Mouse (Mus musculus) macrophage (primary cell): ENCODE measurements at regions not wholly inside any gene's neighbourhood (a gene's known extent, or its start where the extent isn't known, plus 50 kb on each side); places are given as distances from the start of the nearest gene placed in this dataset.

ENCODE experiments used
- H3K27ac ChIP-seq: fragments of 350-480 bp; formaldehyde crosslinking; 2 replicates; pipeline ENCODE4 v1.9.0; 2021
- H3K36me3 ChIP-seq: fragments of 350-480 bp; formaldehyde crosslinking; 2 replicates; pipeline ENCODE4 v1.9.0; 2021; ENCODE audit errors: inconsistent target
- H3K4me3 ChIP-seq: fragments of 350-480 bp; formaldehyde crosslinking; 2 replicates; pipeline ENCODE4 v1.9.0; 2021; ENCODE audit errors: inconsistent target
- H3K79me2 ChIP-seq: fragments of 350-480 bp; formaldehyde crosslinking; 2 replicates; pipeline ENCODE4 v1.9.0; 2021; ENCODE audit errors: inconsistent target
- WGBS: methylation state at CpG from one replicate; pipeline ENCODE4 v1.1.7; 2026; ENCODE audit warnings: inconsistent platforms; ENCODE audit not compliant: missing documents; 5-methylcytosine and 5-hydroxymethylcytosine counted together

DNA sequence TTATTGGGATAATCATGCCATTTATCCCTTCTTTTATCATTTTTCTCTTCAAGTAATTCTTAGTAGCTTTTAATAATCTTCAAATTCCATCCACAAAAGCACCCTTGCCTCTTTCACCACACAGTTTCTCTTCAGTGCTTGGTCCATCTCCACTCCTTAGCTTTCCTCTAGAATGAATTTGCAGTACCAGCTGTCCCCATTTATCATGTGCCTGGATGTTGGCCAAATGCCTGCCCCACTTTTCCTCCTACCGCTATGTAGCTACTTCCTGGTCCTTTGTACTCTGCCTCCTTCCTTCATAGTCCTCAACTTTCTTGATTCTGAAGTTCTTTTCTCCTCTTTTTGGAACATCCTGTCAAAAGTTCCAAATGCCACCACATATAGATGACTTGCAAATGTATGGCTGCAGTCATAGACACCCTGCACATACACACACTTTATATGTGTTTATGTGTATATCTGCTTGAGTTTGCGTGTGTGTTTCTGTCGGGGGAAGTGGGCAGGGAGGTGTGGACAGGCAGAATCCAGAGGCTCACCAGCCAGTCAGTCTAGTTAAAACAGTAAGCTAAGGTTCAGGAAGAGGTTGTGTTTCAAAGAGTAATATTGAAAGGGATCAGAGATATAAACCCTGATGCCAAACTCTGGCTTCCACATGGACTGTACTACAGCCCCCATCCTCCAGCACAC is 106.1 kb upstream of the Itga4 start:
- Histone ChIP-seq H3K27ac (no peak overlapping the region), H3K79me2 (no peaks in the 10 kb centered on the region), H3K4me3 (no peak overlapping the region), H3K36me3 (no peaks in the 10 kb centered on the region)
- 14% methylated on average over 3 of the region's 3 CpGs for WGBS

DNA sequence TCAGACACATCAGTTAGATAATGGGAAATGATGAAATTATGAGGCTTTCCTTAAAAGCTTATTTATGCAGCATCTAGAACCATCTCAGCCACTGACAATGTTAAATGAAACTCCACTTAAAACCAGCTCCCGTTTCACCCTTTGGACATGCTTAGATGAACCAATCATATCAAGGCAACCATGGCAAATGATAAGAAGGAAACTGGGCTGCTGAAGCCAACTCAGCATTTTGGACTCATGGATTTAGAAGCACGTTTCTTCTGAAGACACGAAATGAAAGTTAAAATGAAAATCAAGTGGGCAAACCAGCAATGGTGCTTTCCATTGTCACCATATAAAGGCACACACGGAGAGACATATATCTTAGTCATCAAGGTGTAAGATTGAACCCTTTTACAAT is 103.6 kb upstream of the Itga4 start:
- no peak overlapping the region for H3K4me3 ChIP-seq
- WGBS = 82% methylated on average over 4 of the region's 4 CpGs
- no peak overlapping the region for H3K27ac ChIP-seq
- H3K36me3 ChIP-seq = no peaks in the 10 kb centered on the region
- H3K79me2 ChIP-seq = no peaks in the 10 kb centered on the region

DNA sequence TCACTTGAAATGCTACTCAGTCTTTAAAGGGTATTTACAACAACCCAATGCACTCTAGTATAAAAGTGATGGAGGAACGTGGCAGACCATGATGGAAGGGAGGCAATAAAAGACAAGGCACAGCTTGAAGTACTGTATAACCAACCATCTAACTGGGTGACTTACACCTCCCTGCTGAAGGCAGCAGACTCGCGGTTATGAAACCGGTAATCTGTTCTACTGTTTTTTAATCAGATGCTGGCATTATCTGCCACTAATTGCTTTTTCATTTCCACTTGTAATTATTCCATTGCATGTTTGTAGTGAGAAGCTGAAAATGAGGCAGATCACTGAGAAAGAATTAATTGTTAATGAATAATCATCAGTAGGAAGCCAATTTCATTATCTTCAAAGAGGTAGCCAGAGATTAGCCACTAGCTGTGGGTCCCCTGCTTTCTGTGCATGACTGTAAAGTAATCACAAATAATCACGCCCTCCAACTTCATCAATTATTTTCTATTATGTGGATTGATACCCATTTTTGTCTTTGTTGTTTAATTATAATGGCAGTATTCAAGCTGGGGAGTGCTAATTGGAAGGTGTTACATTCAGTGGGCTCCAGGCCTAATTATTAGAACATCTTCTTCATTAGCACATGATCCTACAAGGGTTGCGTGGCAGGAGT is 103.1 kb upstream of the Itga4 start:
- H3K4me3 ChIP-seq = no peak overlapping the region
- no peaks in the 10 kb centered on the region for H3K79me2 ChIP-seq
- no peaks in the 10 kb centered on the region for H3K36me3 ChIP-seq
- H3K27ac ChIP-seq = no peak overlapping the region
- 94% methylated on average over 6 of the region's 6 CpGs for WGBS

DNA sequence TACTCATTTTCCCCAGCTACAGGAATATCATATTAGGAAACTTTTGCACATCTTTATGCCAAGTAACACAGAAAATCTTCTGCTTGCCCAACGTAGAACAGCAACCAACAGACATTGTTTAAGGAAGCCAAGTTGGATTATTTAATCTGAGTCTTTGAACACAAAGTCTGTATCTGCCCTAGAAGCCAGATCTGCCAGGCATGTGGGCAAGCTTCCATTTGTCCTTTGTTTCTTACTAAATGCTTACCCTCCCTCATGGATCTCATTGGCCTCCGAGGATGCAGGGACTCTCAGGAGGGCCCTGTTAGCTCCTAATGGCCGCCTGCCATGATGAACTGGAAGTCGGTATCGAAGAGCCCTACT is 102.5 kb upstream of the Itga4 start:
- Histone ChIP-seq H3K36me3 (no peaks in the 10 kb centered on the region), H3K79me2 (no peaks in the 10 kb centered on the region), H3K4me3 (no peak overlapping the region), H3K27ac (no peak overlapping the region)
- 100% methylated on average over 5 of the region's 5 CpGs for WGBS

DNA sequence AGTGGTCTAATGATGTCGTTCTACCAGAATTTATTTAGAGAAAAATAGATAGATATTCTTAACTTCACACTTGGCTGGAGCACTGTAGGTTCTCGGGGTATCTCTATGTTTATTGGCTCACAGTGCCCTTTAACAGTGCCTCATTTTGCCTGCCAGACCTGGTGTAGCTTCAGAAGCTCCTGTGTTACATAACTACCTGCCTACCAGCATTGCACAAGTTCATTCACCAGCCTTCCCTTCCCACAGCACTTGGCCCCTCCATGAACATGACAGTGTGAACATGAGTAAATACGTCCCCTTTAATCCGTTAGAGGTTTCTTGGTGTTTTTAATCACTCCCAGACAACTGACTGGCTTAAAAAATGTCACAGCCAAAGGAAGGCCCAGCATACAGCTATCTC is 102.2 kb upstream of the Itga4 start:
- no peaks in the 10 kb centered on the region for H3K36me3 ChIP-seq
- 73% methylated on average over 4 of the region's 4 CpGs for WGBS

DNA sequence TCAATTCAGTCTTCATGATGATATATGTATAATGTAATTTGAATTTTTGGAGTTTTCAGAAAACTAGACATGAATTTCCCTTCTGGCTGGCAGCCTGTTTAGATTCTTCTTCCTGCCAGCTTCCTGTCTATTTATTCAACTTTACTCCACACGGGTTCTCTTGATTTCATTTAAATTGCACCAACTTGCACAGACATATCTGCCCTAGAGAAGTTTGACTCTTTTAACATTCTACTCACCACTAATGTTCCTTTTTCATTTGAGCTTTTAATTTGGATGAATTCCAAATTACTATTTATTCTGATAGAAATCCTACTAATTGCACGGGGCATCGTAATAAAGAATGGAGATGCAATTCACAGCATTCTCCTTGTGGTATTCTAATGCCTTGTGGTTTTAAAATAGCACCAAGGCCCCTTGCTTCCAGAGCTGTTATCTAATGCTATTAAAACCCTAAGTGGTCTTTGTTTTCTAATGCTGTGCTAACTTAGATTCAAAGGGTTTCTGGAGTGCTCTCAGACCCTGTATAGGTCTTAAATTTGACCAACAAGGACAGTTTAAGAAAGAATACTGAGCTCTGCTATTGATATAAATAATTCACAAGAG is 96.7 kb upstream of the Itga4 start:
- Histone ChIP-seq H3K79me2 (no peaks in the 10 kb centered on the region), H3K27ac (no peak overlapping the region), H3K4me3 (no peak overlapping the region), H3K36me3 (no peaks in the 10 kb centered on the region)
- WGBS = 48% methylated on average over 3 of the region's 3 CpGs

More for the DNA sequence above, 102.2 kb upstream of the Itga4 start:
- Histone ChIP-seq H3K27ac (no peak overlapping the region), H3K79me2 (no peaks in the 10 kb centered on the region), H3K4me3 (no peak overlapping the region)

DNA sequence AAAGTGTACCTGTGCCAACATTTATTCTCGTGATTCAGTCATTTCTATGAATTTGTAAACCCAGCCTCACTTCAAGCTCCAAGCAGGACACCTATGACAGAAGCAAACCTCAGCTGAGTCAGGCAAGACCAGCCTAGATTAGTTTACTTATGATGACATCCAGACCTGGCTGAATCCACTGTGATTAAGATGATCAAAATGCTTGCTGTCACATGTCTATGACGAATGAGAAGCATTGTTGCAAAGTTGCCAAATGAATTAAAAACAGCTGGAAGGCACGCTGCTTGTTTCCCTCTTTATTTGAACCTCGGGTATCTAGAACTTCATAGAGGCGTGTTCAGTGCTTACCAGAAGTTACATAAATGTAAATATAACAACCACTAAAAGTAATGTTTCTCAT is 95.9 kb upstream of the Itga4 start:
- Histone ChIP-seq H3K27ac (no peak overlapping the region), H3K36me3 (no peaks in the 10 kb centered on the region), H3K4me3 (no peak overlapping the region), H3K79me2 (no peaks in the 10 kb centered on the region)
- WGBS = 83% methylated on average over 5 of the region's 5 CpGs

DNA sequence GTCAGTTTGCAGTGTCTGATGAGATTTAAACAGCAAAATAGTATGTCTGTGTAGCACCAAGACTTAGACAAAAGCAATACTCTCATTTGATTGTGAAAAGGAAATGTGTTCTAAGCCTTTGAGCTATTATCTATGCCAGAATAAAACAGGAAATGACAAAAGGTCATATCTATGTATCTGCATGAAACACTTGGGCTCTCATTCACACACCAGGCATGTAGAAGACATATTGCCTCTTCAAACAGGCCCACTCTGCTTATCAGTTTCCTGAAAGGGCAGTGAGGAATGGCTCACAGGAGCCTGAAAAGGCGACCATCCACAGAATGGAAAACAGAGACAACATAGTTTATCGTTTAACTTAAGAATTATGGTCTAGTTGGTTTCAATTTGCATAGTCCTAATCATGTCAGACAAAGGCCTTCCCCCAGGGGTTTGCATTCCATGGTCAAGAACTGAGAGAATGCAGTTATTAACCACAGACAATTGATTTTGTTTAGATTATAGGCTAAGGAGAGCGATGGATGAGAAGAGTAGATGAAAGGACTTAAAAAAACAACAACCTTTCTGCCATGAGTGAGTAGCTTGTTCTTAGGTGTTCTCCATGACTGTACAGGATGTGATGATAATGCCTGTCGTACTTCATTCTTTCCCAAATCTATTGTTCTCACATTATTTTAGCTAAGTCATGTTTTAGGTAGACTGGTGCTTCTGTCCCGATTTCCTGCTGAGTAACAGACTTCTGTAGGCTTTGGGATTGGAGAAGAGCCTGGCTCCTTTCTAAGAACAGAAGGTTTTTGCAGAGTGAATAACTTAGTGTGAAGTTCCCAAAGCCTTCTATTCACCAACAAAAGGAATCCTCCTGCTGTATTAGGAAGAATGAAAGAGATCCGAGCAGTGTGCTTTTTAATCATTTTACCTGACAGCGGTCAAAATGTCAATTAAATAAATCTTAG is 82.0 kb upstream of the Itga4 start:
- Histone ChIP-seq H3K79me2 (no peaks in the 10 kb centered on the region), H3K27ac (no peak overlapping the region), H3K4me3 (no peak overlapping the region), H3K36me3 (no peaks in the 10 kb centered on the region)
- 72% methylated on average over 7 of the region's 7 CpGs for WGBS

DNA sequence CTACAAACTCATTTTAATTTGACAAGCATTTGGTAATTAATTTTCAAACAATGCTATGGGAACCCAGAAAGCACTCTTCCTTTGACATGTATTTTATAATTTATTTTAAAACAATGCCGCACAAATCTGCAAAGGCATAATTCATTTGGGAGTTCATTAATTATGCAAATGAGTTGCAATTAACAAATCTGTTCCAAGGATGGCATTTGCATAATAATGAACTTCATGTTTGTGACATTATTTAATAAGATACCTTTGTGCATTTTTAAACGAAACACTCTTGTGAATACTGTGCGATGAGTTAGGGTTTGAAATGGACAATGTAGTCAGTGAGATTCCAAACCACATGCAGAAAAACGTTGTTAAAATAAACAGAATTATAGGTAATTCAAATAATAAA is 80.9 kb upstream of the Itga4 start:
- 96% methylated on average over 4 of the region's 4 CpGs for WGBS
- Histone ChIP-seq H3K4me3 (no peak overlapping the region), H3K36me3 (no peaks in the 10 kb centered on the region), H3K27ac (no peak overlapping the region), H3K79me2 (no peaks in the 10 kb centered on the region)

DNA sequence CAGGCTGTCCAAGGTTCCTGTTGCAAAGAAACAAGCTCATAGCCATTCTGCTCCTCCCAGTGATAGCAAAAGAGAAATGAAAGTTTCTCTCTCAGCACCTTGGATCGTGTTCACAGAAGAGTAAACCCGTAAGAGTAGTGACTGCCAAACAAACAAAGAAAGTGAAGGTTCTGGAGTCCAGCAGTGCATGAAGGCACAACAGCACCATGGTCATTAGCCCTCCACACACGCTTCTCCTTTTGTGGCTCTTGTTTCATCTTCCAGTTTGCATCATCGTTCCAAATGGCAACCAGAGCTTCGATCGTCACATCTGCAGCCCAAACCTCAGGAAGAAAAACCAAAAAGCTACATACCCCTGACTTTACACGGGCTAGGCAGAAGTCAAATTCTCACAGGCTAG is 74.4 kb upstream of the Itga4 start:
- Histone ChIP-seq H3K27ac (peak overlapping the region; percentile 27), H3K4me3 (no peak overlapping the region; the same call in 1 of the 2 replicates), H3K79me2 (no peaks in the 10 kb centered on the region), H3K36me3 (no peaks in the 10 kb centered on the region)
- 15% methylated on average over 7 of the region's 7 CpGs for WGBS

DNA sequence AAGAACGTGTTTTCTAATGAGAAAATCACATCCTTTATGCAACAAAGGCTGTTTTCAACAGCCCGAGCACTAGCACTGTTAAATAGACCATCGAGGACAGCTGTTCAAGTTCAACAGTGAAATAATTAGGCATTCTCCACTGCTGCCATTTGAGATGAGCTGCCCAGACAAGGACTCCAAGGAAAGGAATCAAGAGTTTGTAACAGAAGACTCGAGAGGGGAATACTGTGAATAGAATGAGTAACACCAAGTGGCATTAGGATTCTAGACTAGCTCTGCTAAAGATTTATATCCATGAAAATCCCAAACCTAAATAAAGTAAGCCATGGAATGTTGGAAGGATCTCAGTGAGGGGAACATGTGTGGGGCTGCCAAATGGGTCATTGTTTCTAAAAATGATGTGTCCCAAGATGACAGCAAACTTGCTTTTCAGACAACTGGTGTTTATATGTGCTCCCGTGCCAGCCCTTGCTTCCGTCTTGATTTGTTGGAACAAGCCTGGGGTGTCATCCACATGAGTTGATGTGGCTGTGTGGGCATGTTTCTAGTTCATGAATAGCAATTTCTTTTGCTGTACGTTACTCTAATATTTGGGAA is 72.1 kb upstream of the Itga4 start:
- H3K27ac ChIP-seq = no peak overlapping the region
- WGBS = 91% methylated on average over 7 of the region's 7 CpGs

DNA sequence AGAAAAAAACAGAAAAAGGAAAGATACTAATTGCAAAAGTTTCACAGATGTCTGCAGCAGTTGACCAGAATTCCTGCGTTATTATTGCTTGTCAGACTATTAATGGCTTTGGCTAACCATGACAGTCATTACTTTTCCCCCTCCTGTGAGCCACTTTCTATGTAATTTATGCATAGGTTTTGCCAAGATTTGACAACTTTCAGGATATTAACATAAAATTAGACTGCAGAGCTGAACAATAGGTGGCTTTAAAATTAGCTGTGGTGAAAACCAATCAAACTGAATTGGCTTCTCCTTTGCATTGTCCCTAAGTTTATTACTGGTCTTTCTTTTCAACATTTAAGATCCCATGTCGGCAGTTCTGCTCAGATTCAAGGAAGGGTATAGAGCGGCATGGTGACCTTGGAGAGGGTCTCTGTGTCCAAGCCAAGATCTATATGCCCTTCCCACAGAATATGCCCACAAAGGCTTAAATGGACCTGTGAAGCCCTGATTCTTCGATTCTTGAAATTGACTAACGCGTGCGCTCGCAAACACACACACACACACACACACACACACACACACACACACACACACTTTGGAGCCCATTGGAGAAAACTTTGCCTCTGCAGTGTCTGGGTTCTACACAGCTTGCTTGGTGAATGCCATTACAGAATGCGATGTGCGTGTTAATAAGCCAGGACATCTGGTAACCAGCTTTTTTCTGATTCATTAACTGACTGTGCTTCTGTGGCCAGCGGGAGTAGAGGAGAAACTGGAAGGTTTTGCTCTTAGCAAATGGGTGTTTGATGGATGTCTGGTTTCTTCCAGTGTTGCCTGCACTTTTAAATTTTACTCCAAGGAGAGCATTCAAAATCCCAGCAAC is 69.8 kb upstream of the Itga4 start:
- H3K36me3 ChIP-seq = no peaks in the 10 kb centered on the region
- 91% methylated on average over 11 of the region's 11 CpGs for WGBS
- no peak overlapping the region for H3K4me3 ChIP-seq

More for the DNA sequence above, 72.1 kb upstream of the Itga4 start:
- H3K4me3 ChIP-seq = no peak overlapping the region
- H3K36me3 ChIP-seq = no peaks in the 10 kb centered on the region
- H3K79me2 ChIP-seq = no peaks in the 10 kb centered on the region

DNA sequence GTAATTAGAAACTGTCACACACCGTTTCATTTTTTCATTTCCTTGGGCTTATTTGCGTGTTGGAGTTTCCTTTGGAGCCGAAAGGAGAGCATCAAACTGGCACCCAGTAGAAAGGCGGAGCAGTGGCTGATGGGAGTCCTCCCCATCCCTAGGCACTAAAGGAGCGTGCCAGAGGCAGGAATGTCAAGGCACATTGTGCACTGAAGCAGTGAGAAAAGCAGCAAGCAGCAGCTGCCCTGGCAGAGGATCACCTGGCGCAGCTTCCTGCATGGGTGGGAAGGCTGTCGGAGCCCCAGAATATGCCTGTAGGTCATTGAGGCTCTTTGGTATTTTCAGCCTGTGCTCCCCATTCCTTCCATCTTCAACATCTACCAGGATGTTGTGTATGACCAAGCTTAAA is 68.3 kb upstream of the Itga4 start:
- H3K36me3 ChIP-seq = no peaks in the 10 kb centered on the region
- H3K27ac ChIP-seq = no peak overlapping the region
- WGBS = 91% methylated on average over 7 of the region's 7 CpGs
- no peaks in the 10 kb centered on the region for H3K79me2 ChIP-seq
- H3K4me3 ChIP-seq = no peak overlapping the region

More for the DNA sequence above, 69.8 kb upstream of the Itga4 start:
- Histone ChIP-seq H3K79me2 (no peaks in the 10 kb centered on the region), H3K27ac (no peak overlapping the region)
